Mouse (Mus musculus): ENCODE measurements around the gene Dpm1.

- TF ChIP-seq CTCF (IDR thresholded peaks at IDR 0.05; ENCODE audit: extremely low read depth, insufficient read depth, insufficient read length, insufficient replicate concordance), result no peak
- TF ChIP-seq POLR2A (IDR thresholded peaks at IDR 0.05; ENCODE audit: low read depth, low read length), result no peak
Observed at GRCm38 (mm10) chr2:168199476-168199875, 30.9 kb downstream of the Dpm1 start.
